Mouse (Mus musculus) left cerebral cortex, adult 18-20 months (tissue): ENCODE measurements around the gene Atp8b5. TPM values are rescaled to one million over a fixed set of nuclear protein-coding genes. Genes with fewer than 3 reads are reported as not detected.

Experiments used
- DNase-seq, 2 experiments: peaks; one replicate each; pipeline ENCODE4 v3.0.0; 2021 to 2022; ENCODE audit warnings: low spot score in 2 of 2, mixed read lengths in 1 of 2
- total RNA-seq, 2 experiments: library from RNA; stranded (reverse); gene quantifications; 2 replicates each; pipeline ENCODE4 v1.2.3; 2021

The Atp8b5 gene
- total RNA-seq, 2 experiments from 2014 or later = 0.19 to 0.44 TPM

GRCm38 (mm10) chr4:43321536-43321935, 54.6 kb downstream of the Atp8b5 start:
- DNase-seq = no peak

DNA sequence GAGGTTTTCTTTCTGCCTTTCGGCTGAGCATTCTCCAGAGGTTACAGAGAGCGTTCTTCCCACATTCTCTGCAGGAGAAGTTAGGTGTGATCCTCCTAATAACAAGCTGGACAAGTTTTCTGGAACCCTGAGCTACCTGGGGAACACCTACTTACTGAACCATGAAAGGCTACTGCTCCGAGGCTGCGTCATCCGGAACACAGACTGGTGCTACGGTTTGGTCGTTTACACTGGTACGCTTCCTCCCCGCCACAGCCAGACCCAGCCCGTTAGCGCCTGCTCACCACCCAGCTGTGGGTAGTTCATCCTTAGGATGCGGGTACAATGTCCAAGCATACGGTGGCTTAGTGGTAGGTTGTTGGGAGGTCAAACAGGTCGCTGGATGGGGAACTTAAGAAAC, 55.4 kb downstream of the Atp8b5 start:
- no peak for DNase-seq

DNA sequence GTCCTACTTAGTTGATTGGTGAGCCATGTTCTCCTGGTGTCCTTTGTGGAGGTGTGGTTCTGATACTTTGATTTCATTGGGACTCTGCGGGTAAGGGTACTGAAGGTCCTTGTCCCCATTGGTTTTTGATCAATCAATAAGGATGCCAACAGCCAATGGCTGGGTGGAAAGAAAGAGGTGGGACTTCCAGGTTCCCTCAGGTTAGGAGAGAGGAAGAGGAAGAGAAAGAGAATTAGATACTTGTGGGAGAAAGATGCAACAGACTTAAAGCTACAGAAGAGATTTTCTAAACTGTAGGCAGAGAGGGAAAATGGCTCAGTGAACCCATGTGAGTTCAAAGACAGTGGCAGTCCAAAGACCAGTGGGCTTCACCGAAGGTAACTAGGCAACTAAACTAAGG, 60.2 kb downstream of the Atp8b5 start:
- DNase-seq = no peak

- DNase-seq = no peak
Observed at GRCm38 (mm10) chr4:43334771-43335170, 67.8 kb downstream of the Atp8b5 start.

- no peak for DNase-seq
Observed at GRCm38 (mm10) chr4:43336176-43336575, 69.2 kb downstream of the Atp8b5 start.

- no peak for DNase-seq
Observed at GRCm38 (mm10) chr4:43340096-43340804, 73.3 kb downstream of the Atp8b5 start.

GRCm38 (mm10) chr4:43341276-43341891, 74.4 kb downstream of the Atp8b5 start:
- no peak for DNase-seq

DNA sequence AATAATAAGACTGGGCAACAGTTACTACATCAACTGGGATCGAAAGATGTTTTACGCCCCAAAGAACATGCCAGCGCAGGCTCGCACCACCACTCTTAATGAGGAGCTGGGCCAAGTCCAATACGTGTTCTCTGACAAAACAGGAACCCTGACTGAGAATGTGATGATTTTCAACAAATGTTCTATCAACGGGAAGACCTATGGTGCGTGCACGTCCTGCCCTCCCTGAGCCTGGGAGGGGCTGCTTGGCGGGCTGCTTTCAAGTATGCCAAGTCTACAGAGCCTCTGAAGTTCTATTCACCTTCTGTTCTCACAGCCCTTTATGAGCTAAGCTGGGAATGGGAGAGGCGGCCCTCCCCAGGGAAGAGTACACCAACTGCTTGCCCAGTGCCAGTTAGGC, 75.5 kb downstream of the Atp8b5 start:
- DNase-seq = no peak

- no peak for DNase-seq
Observed at GRCm38 (mm10) chr4:43344932-43345331, 78.0 kb downstream of the Atp8b5 start.

DNA sequence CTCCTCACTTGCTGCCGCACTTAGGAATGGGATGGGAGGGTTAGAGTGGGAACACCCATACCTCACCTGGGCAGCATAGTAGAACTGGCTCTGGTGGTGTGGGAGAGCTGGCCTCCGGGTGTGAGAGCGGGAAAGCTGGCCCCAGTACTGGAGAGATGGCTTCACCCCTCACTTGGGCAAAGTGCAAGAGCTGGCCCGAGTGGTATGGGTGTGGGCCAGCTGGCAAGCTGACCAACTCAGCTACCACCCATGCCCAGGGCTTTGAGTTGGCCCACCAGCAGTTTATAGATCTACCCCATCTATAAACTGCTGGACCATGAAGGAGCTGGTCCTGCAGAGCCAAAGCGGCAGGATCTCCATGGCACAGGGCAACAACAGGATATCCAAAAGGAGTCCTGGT, 82.2 kb downstream of the Atp8b5 start:
- no peak for DNase-seq

- DNase-seq = no peak
Observed at GRCm38 (mm10) chr4:43350038-43350560, 83.1 kb downstream of the Atp8b5 start.

GRCm38 (mm10) chr4:43353662-43354061, 86.7 kb downstream of the Atp8b5 start:
- no peak for DNase-seq

DNA sequence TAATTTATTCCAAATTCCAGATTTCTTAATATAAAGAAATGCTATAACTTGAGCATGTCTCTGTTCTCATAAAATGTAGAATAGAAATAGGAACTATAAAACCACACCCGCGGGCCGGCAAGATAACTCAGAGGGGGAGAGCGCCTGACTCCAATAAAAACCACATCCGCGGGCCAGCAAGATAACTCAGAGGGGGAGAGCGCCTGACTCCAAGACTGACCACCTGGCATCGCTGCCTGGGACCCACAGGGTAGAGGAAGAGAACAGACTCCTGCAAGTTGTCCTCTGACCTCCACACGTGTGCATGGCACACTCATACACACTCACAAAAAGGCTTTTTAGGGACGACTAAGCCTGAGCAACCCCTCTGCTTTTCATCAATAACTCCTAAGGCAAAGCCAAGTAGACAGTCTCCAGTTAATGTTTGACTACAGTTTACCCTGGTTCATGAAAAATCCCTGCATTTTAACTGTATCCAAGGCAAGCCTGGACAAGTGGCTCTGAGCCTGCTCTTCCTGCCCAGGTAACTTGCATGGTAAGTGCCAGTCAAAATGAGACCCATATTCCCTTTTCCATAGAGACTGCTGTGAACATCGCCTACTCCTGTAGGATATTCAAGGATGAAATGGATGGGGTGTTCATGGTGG, 98.1 kb downstream of the Atp8b5 start:
- DNase-seq = no peak

GRCm38 (mm10) chr4:43367295-43367694, 100.3 kb downstream of the Atp8b5 start:
- DNase-seq = no peak

- no peak for DNase-seq
Observed at GRCm38 (mm10) chr4:43367787-43368186, 100.8 kb downstream of the Atp8b5 start.

- no peak for DNase-seq
Observed at GRCm38 (mm10) chr4:43371406-43371805, 104.4 kb downstream of the Atp8b5 start.

DNA sequence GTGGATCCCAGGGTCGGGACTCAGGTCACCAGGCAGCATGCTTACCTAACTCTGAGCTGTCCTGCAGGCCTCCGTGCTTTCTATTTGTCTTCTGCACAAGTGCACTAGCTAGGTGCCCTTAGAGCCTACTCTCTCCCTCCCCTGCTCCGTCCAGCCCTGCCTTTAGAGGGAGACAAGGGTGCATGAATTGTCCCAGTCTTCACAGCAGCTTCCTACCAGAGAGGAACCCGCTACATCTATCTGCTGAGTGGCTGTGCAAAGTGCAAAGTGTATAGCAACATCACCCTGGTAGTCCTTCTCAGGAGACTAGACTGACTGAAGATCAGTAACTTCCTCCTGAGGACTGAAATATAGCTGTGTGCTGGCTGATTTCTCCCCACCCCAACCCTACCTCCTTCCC, 105.2 kb downstream of the Atp8b5 start:
- no peak for DNase-seq

DNA sequence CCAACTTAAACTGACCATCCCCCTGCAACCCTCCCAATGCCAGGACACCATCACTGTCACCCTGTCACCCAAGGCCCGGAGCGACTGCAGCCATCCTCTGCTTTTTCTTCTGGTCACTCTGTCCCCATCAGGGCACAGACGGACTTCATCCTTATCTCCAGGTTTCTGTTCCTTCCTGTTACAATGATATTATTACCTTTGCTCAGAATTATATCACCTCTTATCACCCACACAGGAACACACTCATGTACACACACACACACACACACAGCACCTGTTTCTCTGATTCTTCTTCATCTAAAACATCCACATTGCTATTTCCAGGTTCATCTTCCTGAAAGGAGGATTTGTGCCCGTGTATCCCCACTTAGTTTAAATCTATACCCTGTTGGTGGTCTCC, 107.3 kb downstream of the Atp8b5 start:
- no peak for DNase-seq

GRCm38 (mm10) chr4:43379601-43380000, 112.6 kb downstream of the Atp8b5 start:
- no peak for DNase-seq

- DNase-seq = no peak
Observed at GRCm38 (mm10) chr4:43380951-43381350, 114.0 kb downstream of the Atp8b5 start.

DNA sequence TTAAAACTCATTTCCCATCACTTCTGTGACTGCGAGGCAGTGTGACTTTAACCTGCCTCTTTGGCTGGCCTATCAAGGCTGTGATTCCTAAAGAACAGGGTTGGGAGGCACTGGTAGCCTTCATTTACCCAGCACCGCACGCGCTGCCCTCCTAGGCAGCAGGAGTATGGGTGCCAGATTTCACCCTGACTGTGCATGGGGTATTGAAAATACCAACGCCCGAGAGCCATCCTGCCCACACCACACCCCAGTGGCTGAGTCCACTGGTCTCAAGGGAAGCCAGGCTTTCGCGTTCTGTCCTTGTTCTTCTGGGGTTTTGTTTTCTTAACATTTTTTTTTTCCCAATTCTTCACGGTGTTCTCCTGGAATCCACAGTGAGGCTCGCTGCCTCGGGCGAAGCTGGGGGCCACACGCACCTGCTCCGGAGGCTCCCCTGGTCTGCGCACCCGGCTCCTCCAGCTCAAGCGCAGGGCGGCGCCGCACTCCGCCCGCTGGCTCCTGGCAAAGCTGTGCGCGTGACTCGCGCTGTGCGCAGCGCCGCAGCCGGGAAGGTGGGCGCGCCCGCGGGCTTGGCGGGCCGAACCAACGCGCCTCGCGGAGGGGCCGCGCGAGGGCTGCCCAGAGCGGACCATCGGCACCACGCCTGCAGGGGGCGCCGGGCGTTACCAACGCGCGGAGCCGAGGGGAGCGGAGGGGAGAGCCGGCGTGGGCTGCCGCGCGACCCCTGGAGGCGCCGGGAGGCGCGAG, 114.6 kb downstream of the Atp8b5 start, which contains the start of gene Rusc2:
TSS of gene Rusc2 (plus strand) at position 572 of the 747 bp plus-strand sequence.
- DNase-seq = peak; percentile 93 to 96
